Mouse (Mus musculus) spleen, postnatal 10 days (tissue): ENCODE measurements around the gene Sgsh.
A peak's percentile ranks its signal among the peaks of the same experiment; 100 is the strongest.

Experiments used
- DNase-seq, 2 experiments: peaks; one replicate each; pipeline ENCODE4 v3.0.0; 2021 to 2022; ENCODE audit warnings: low spot score in 2 of 2

The Sgsh gene

GRCm38 (mm10) chr11:119377326-119377725 is 22.0 kb upstream of the Sgsh start:
- DNase-seq = no peak

GRCm38 (mm10) chr11:119375425-119375824 is 20.1 kb upstream of the Sgsh start:
- DNase-seq = no peak

- peak; percentile 53 to 77 for DNase-seq
These were observed 8.3 kb upstream of the Sgsh start for GRCm38 (mm10) chr11:119363534-119364145.

- no peak for DNase-seq
These were observed 7.6 kb upstream of the Sgsh start for GRCm38 (mm10) chr11:119362769-119363533.

GRCm38 (mm10) chr11:119359089-119359488 is 3.8 kb upstream of the Sgsh start:
- DNase-seq = no peak

- DNase-seq = peak; percentile 47 to 77
These were observed 416 bp downstream of the Sgsh start for GRCm38 (mm10) chr11:119354798-119355442.

- DNase-seq = no peak
These were observed 1.4 kb downstream of the Sgsh start for GRCm38 (mm10) chr11:119353946-119354345.

GRCm38 (mm10) chr11:119352113-119352512 is 3.2 kb downstream of the Sgsh start:
- no peak for DNase-seq

- DNase-seq = no peak
These were observed 8.2 kb downstream of the Sgsh start for GRCm38 (mm10) chr11:119347125-119347524.

- DNase-seq = no peak
These were observed 10.5 kb downstream of the Sgsh start for GRCm38 (mm10) chr11:119344865-119345264.

GRCm38 (mm10) chr11:119344178-119344577 is 11.2 kb downstream of the Sgsh start:
- no peak for DNase-seq

- DNase-seq = peak; percentile 55 to 85
These were observed 15.7 kb downstream of the Sgsh start for GRCm38 (mm10) chr11:119339637-119340036.

GRCm38 (mm10) chr11:119339179-119339578 is 16.2 kb downstream of the Sgsh start:
- no peak for DNase-seq

GRCm38 (mm10) chr11:119338271-119339059 is 16.9 kb downstream of the Sgsh start:
- no peak for DNase-seq

- no peak for DNase-seq
These were observed 23.4 kb downstream of the Sgsh start for GRCm38 (mm10) chr11:119331970-119332369.

- DNase-seq = no peak
These were observed 24.7 kb downstream of the Sgsh start for GRCm38 (mm10) chr11:119330592-119330991.

- no peak for DNase-seq
These were observed 30.3 kb downstream of the Sgsh start for GRCm38 (mm10) chr11:119325068-119325467.

GRCm38 (mm10) chr11:119322521-119322920 is 32.8 kb downstream of the Sgsh start:
- DNase-seq = no peak

GRCm38 (mm10) chr11:119316720-119317119 is 38.6 kb downstream of the Sgsh start:
- no peak for DNase-seq

- no peak for DNase-seq
These were observed 40.9 kb downstream of the Sgsh start for GRCm38 (mm10) chr11:119314252-119314936.

GRCm38 (mm10) chr11:119310621-119311020 is 44.7 kb downstream of the Sgsh start:
- DNase-seq = no peak
